Mouse (Mus musculus) brain, embryonic 14.5 days (tissue): ENCODE data around the gene Trim12a. TPM values are rescaled to one million over a fixed set of nuclear protein-coding genes. Genes with fewer than 3 reads are reported as not detected.

Experiments
- polyA plus RNA-seq: library from polyadenylated mRNA; depleted of rRNA; stranded (reverse); fragments of >200 nt; gene quantifications from 2 replicates; pipeline ENCODE4 v1.2.3, GENCODE M21; 2012; rRNA removed

Trim12a gene
- polyA plus RNA-seq, 1 experiment: 2.0 TPM

Other genes starting within 250 kb of the Trim12a start
- gene Olfr644, start 243.6 kb downstream of the Trim12a start, polyA plus RNA-seq: not detected in 2 replicates
- gene Olfr645, start 230.0 kb downstream of the Trim12a start, polyA plus RNA-seq: not detected in 2 replicates
- not detected in 2 replicates for gene Olfr646, start 210.6 kb downstream of the Trim12a start, polyA plus RNA-seq
- not detected in 2 replicates for gene Ubqln5, start 185.6 kb downstream of the Trim12a start, polyA plus RNA-seq
- not detected in 2 replicates for gene Olfr643, start 178.1 kb downstream of the Trim12a start, polyA plus RNA-seq
- not detected in 2 replicates for gene Ubqln3, start 172.2 kb downstream of the Trim12a start, polyA plus RNA-seq
- not detected in 2 replicates for gene Ubqlnl, start 164.9 kb downstream of the Trim12a start, polyA plus RNA-seq
- gene Olfm5, start 150.6 kb downstream of the Trim12a start, polyA plus RNA-seq: not detected in 2 replicates
- 0.08 and 0.10 TPM in 2 replicates for gene Olfr648, start 132.1 kb downstream of the Trim12a start, polyA plus RNA-seq
- gene Olfr649, start 119.5 kb downstream of the Trim12a start, polyA plus RNA-seq: not detected in 2 replicates
- gene Trim6, start 96.7 kb downstream of the Trim12a start, polyA plus RNA-seq: 0.29 and 0.47 TPM in 2 replicates
- gene Trim34a, start 71.0 kb downstream of the Trim12a start, polyA plus RNA-seq: 1.3 and 1.4 TPM in 2 replicates
- 0.09 and 0.15 TPM in 2 replicates for gene Trim5, start 27.4 kb downstream of the Trim12a start, polyA plus RNA-seq
- gene Trim34b, start 14.0 kb upstream of the Trim12a start, polyA plus RNA-seq: 0.08 TPM in 1 of 2 replicates, not detected in the other
- 1.1 and 1.8 TPM in 2 replicates for gene Trim12c, start 37.9 kb upstream of the Trim12a start, polyA plus RNA-seq
- 0.03 and 0.06 TPM in 2 replicates for gene Trim30b, start 54.4 kb upstream of the Trim12a start, polyA plus RNA-seq
- not detected in 2 replicates for gene Trim30c, start 85.4 kb upstream of the Trim12a start, polyA plus RNA-seq
- gene Trim30a, start 149.7 kb upstream of the Trim12a start, polyA plus RNA-seq: 0.64 and 0.79 TPM in 2 replicates
- gene Trim30d, start 192.4 kb upstream of the Trim12a start, polyA plus RNA-seq: 0.21 and 0.33 TPM in 2 replicates
- gene Olfr651, start 234.7 kb upstream of the Trim12a start, polyA plus RNA-seq: not detected in 2 replicates
- gene Olfr652, start 245.4 kb upstream of the Trim12a start, polyA plus RNA-seq: not detected in 2 replicates